Mouse (Mus musculus): ENCODE measurements at regions not wholly inside any gene's neighbourhood (a gene's known extent, or its start where the extent isn't known, plus 50 kb on each side); places are given as distances from the start of the nearest gene placed in this dataset.

- no peak for TF ChIP-seq CTCF (IDR thresholded peaks at IDR 0.05; ENCODE audit: low read depth)
- no peak for TF ChIP-seq EP300 (IDR thresholded peaks at IDR 0.05; ENCODE audit: low read depth)
Measured at GRCm38 (mm10) chr4:110083371-110083770, 105.5 kb downstream of the Dmrta2 start.
